ENCODE assay signal across 13 mouse cellular contexts in the genomic region with DNA sequence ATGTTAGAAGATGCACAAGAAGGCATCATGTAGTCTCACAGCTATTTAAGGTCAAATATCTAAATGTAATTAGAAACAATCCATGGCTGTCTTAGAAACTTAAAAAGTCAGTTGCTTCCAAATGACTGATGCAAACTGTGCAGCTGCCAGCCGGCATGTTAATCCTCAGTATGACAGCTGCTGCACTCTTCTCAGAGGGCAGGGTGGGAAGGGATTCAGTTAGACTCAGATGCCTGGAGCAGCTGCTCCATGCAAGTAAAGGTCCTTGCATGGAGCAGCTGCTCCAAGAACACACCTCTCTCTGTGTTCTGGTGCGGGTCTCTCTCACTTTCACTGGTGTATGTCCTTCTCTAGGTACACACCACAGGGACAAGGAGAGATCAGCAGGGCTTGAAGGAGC. TPM values are rescaled to one million over a fixed set of nuclear protein-coding genes. Genes with fewer than 3 reads are reported as not detected.
DNase-seq lines count a peak whose midpoint lies in the region; ATAC-seq lines count a peak whose summit lies in the region.
"Had no signal": no experiment of that assay in that cellular context is flagged by ENCODE, and none has a peak within 500 bp of the region (broad histone marks: within the 10 kb centered on the region; RNA-seq: fewer than 3 reads in every experiment).

No protein-coding gene starts in this region.

- 47% methylated on average over 2 of the region's 2 CpGs for WGBS in forebrain, embryonic 11.5 days
- WGBS in hindbrain, embryonic 15.5 days = 36% methylated on average over 2 of the region's 2 CpGs

- H3K4me1 ChIP-seq in forebrain, embryonic 11.5 days (replicated peaks; ENCODE audit: control insufficient read depth, insufficient read depth, low read length) = no peaks in the 10 kb centered on the region
- no peaks in the 10 kb centered on the region; the same call in 1 of the 2 replicates for H3K4me1 ChIP-seq in hindbrain, embryonic 15.5 days (replicated peaks)

- peak; percentile 41 for DNase-seq in left cerebral cortex, postnatal 4 days
- no peak for DNase-seq in left cerebral cortex, postnatal 10 days (ENCODE audit: extremely low spot score in 1 of 2, low spot score in 2 of 2)
- DNase-seq in forebrain, embryonic 11.5 days (ENCODE audit: low spot score) = no peak
- DNase-seq in retina, adult 2 months (ENCODE audit: low read depth, low spot score) = peak; percentile 18
- no peak for DNase-seq in kidney, postnatal 25 days
- DNase-seq in thymus, adult 18-20 months = no peak
- no peak for DNase-seq in cerebellum, adult 9-10 months
- DNase-seq: adrenal gland, adult 8-10 months; spleen, adult 18-20 months had no signal

- intact Hi-C loops in left cerebral cortex, postnatal 4 days (cut with DNase I) = no loop called here
- intact Hi-C loops in left cerebral cortex, postnatal 10 days (cut with DNase I) = no loop called here

- no peak overlapping the region for H3K4me3 ChIP-seq in forebrain, embryonic 11.5 days (ENCODE audit: low read depth, low read length)
- no peak overlapping the region for H3K4me3 ChIP-seq in hindbrain, embryonic 15.5 days
- H3K4me3 ChIP-seq: liver, embryonic 12.5 days had no signal

- no peaks in the 10 kb centered on the region for H3K9me3 ChIP-seq in forebrain, embryonic 11.5 days (ENCODE audit: control insufficient read depth, low read length)
- no peaks in the 10 kb centered on the region for H3K9me3 ChIP-seq in hindbrain, embryonic 15.5 days
- H3K9me3 ChIP-seq: G1E; liver, embryonic 12.5 days had no signal

- no peaks in the 10 kb centered on the region for H3K36me3 ChIP-seq in forebrain, embryonic 11.5 days (ENCODE audit: control insufficient read depth, insufficient read depth, low read length)
- no peaks in the 10 kb centered on the region for H3K36me3 ChIP-seq in hindbrain, embryonic 15.5 days
- H3K36me3 ChIP-seq: G1E; liver, embryonic 12.5 days had no signal

- ATAC-seq in forebrain, embryonic 11.5 days (replicated peaks; ENCODE audit: low FRiP score) = peak; percentile 66
- ATAC-seq in hindbrain, embryonic 15.5 days (ENCODE audit: low FRiP score, low read depth) = peak; percentile 72
- ATAC-seq: liver, embryonic 12.5 days had no signal

- no peak overlapping the region for H3K4me2 ChIP-seq in forebrain, embryonic 11.5 days (ENCODE audit: low read depth, low read length, severe bottlenecking)
- no peak overlapping the region for H3K4me2 ChIP-seq in hindbrain, embryonic 15.5 days
- H3K4me2 ChIP-seq: liver, embryonic 12.5 days had no signal

- H3K27ac ChIP-seq in forebrain, embryonic 11.5 days (ENCODE audit: low read depth, low read length) = no peak overlapping the region
- no peak overlapping the region for H3K27ac ChIP-seq in hindbrain, embryonic 15.5 days (replicated peaks)
- H3K27ac ChIP-seq: kidney, postnatal 0 days; liver, embryonic 12.5 days had no signal

- H3K27me3 ChIP-seq in forebrain, embryonic 11.5 days (ENCODE audit: control insufficient read depth, insufficient read depth, low read length) = no peaks in the 10 kb centered on the region
- H3K27me3 ChIP-seq in hindbrain, embryonic 15.5 days = no peaks in the 10 kb centered on the region
- H3K27me3 ChIP-seq: liver, embryonic 12.5 days had no signal

- H3K9ac ChIP-seq in forebrain, embryonic 11.5 days (ENCODE audit: low read length) = no peak overlapping the region
- no peak overlapping the region for H3K9ac ChIP-seq in hindbrain, embryonic 15.5 days
- H3K9ac ChIP-seq: liver, embryonic 12.5 days had no signal

RNA-seq across cellular contexts. Expression of gene 4931440F15Rik, which starts 51.2 kb away (rescaled TPM):
- total RNA-seq in left cerebral cortex, postnatal 4 days (2021) = 1 to 10 TPM; 2.5 to 2.7 TPM
- 1 to 10 TPM; 2.3 to 2.8 TPM for total RNA-seq in left cerebral cortex, postnatal 10 days (2021)
- 0.13 and 0.24 TPM in 2 replicates for polyA plus RNA-seq in forebrain, embryonic 11.5 days (2014; fragmentation: Nextera tagmentation; extraction: Ambion mirVana)
- polyA plus RNA-seq in hindbrain, embryonic 15.5 days (2015; fragmentation: Nextera tagmentation; extraction: Ambion mirVana) = 0.60 and 0.77 TPM in 2 replicates
- polyA plus RNA-seq: G1E had no signal

Comparison
In these comparisons a context has a peak if more than half of its experiments do, and no peak if none do; other contexts are left out.
1. DNase-seq: peak in left cerebral cortex, postnatal 4 days (single experiment) and retina, adult 2 months (single experiment); none in left cerebral cortex, postnatal 10 days (0 of 2), forebrain, embryonic 11.5 days (single experiment), kidney, postnatal 25 days (0 of 2), thymus, adult 18-20 months (0 of 2) and cerebellum, adult 9-10 months (single experiment).